Mouse (Mus musculus) activated CD4-positive, CD25-positive, alpha-beta regulatory T cell (primary cell): ENCODE data around the gene Galk1. TPM values are rescaled to one million over a fixed set of nuclear protein-coding genes. Genes with fewer than 3 reads are reported as not detected.

Experiments
- polyA plus RNA-seq, 2 experiments: library from polyadenylated mRNA; unstranded; fragments of 100-300 nt; shearing (Covaris generic); gene quantifications; one replicate each; pipeline ENCODE4 v1.2.1; 2017

The Galk1 gene
- polyA plus RNA-seq, result 10 to 100 TPM; 30.5 to 58.2 TPM

DNA sequence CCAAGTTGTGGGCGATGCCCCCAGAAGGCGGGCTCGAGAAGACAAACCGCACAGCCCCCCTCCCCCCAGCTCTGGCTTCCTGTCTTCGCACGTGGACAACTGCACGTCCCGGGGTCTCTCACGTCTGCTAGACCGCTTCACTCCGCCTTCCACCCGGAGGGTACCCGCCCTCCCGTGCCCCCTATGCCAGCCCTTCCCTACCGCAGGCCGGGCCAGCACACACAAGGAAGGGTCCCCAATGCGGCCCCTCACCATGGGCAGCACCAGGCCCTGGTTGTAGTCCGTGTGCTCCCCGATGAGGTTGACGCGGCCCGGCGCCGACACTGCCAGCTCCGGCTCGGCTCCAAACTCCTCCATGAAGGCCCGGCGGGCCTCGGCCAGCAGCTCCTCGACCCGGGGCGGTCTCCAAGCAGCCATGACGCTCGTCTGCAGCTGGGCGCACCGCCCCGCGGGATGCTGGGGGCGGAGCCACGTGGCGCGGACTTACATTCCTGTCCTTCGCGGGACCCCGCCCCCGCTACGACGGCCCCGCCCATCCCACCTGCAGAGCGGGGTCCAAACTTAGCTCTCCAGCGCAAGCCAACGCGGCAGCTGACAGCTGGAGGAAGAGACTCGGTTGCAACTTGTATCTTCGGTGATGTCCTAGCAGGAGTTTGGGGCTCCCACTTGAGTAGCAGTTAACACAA, at the start of gene Galk1:
Galk1 (minus strand) TSS at position 458 of the 686 bp plus-strand sequence.

DNA sequence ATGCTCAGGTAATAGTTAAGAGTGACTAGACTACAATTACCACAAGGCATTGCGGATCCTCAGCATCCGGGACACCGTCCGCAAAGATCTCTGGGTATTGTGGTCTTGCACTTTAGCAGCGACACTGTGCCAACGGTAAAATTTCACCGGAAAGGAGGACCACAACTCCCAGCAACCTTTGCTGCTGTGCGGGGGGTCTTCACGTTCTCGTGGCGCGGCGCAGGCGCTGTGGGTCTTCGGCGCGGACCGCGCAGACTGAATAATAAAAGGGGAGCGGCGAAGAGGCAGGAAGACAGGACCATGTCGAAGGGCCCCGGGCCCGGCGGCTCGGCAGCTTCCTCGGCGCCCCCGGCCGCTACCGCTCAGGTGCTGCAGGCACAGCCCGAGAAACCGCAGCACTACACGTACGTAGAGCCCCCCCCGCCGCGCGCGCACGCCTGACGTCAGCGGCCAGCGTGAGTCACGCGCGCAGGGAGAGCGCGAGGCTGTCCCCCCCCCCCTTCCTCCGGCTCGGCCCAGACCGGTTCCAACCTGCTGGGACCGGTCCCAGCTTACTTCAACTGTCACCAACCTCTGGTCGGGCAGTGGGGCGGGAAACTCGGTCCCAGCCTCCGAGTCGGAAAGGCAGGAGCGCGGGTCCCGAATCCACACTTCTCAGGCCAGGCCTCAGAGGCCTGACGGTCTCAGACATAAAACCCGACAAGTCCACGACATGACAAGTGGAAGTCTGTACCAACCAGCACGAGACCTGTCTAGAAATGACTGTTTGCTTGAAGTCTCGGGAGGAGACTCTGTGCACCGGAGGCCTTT, 17.8 kb upstream of the Galk1 start, which contains the start of gene Unk:
Unk (plus strand) TSS at position 235 of the 810 bp plus-strand sequence.

DNA sequence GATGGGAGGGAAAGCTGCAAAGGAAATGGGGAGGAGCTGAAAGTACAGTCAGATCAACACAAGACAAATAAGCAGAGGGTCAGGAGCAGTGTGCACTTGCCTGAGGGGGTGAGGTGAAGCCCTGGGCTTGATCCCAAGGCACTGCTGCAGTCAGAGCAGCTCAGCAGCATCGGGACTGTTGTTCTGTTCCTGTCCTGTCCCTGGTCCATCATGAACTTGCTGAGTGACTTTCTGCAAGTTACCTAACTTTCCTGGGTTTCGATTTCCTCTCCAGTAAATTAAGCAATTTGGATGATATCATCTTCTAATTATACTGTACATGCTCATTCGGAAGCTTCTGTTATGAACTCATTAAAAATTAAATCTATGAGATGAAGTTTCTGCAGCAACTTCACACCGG, 15.2 kb upstream of the Galk1 start, which contains the start of gene H3f3b:
H3f3b (minus strand) TSS at position 207 of the 400 bp plus-strand sequence.

DNA sequence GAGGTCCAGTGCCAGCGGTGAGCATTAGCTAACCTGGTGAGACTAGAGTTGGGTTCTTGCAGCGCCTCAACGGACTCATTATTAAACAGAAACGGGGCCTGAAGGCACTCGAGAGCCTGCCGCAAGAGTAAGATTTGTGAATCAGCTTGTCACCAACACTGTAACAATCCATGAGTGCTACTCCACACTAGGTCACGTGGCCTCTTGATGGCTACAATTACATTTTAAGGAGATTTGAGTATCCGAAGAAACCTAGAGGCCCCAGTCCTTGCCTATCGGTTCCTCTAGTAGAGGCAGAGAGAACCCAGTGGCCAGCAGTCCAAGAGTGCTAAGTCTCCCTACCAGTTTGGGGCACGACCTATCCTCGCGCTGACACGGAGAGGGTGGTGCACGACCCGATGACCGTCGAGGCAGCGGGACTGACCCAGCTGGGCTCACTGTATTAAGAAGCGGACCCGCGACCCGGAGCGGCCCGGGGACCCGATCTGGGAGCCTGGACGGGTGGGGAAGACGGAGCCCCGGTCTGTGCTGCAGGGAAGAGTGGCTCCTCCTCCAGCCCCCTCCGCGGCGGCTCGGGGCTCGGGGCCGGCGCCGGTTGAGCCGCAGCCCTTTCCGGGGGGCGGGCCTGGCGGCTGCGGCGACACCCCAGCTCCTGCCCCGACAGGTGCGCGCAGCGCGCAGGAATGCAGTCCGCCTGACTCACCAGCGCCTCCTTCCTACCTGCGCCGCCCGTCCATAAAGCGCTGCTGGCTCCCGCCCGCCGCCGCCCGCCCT, 38.0 kb downstream of the Galk1 start, which contains the start of gene Itgb4:
Itgb4 (plus strand) TSS at position 401 of the 774 bp plus-strand sequence.

Other genes with a start within 250 kb of the Galk1 start
- gene Tmem94, start 247.3 kb downstream of the Galk1 start, polyA plus RNA-seq, result 10 to 100 TPM; 16.2 to 19.3 TPM
- gene Caskin2, start 199.1 kb downstream of the Galk1 start, polyA plus RNA-seq, result 1 to 10 TPM; 1.5 to 2.7 TPM
- gene Tsen54, start 198.0 kb downstream of the Galk1 start, polyA plus RNA-seq, result 10 to 100 TPM; 26.4 to 33.1 TPM
- gene Llgl2, start 188.7 kb downstream of the Galk1 start, polyA plus RNA-seq, result 10 to 100 TPM; 25.4 to 26.7 TPM
- under 1 TPM in 1 of 2 experiments, not detected in 1; 0.21 TPM for gene Myo15b, start 154.3 kb downstream of the Galk1 start, polyA plus RNA-seq
- gene Smim5, start 112.8 kb downstream of the Galk1 start, polyA plus RNA-seq, result under 1 TPM in 1 of 2 experiments, not detected in 1; 0.16 TPM
- 1 to 10 TPM; 1.1 to 1.3 TPM for gene Smim6, start 100.7 kb downstream of the Galk1 start, polyA plus RNA-seq
- gene Sap30bp, start 79.4 kb downstream of the Galk1 start, polyA plus RNA-seq, result 10 to 100 TPM; 28.7 to 33.7 TPM
- 10 to 100 TPM; 11.2 to 20.0 TPM for gene Recql5, start 79.2 kb downstream of the Galk1 start, polyA plus RNA-seq
- gene Itgb4, start 38.0 kb downstream of the Galk1 start, polyA plus RNA-seq, result under 1 TPM; 0.10 to 0.16 TPM
- gene H3f3b, start 15.2 kb upstream of the Galk1 start, polyA plus RNA-seq, result 1,000 to 10,000 TPM; 1,433 to 1,590 TPM
- gene Unk, start 17.6 kb upstream of the Galk1 start, polyA plus RNA-seq, result 10 to 100 TPM; 23.8 to 28.6 TPM
- 100 to 1,000 TPM in 1 of 2 experiments, 10 to 100 TPM in 1; 95.7 to 157 TPM for gene Unc13d, start 65.2 kb upstream of the Galk1 start, polyA plus RNA-seq
- gene Wbp2, start 74.3 kb upstream of the Galk1 start, polyA plus RNA-seq, result 100 to 1,000 TPM; 141 to 173 TPM
- gene Trim47, start 114.5 kb upstream of the Galk1 start, polyA plus RNA-seq, result 1 to 10 TPM in 1 of 2 experiments, under 1 TPM in 1; 0.42 to 1.0 TPM
- gene Trim65, start 118.4 kb upstream of the Galk1 start, polyA plus RNA-seq, result 10 to 100 TPM in 1 of 2 experiments, 1 to 10 TPM in 1; 7.6 to 11.0 TPM
- 10 to 100 TPM; 27.1 to 45.9 TPM for gene Mrpl38, start 126.1 kb upstream of the Galk1 start, polyA plus RNA-seq
- gene Fbf1, start 155.4 kb upstream of the Galk1 start, polyA plus RNA-seq, result 1 to 10 TPM; 4.9 to 6.5 TPM
- gene Ten1, start 186.1 kb upstream of the Galk1 start, polyA plus RNA-seq, result 100 to 1,000 TPM in 1 of 2 experiments, 10 to 100 TPM in 1; 78.5 to 101 TPM
- gene Acox1, start 186.3 kb upstream of the Galk1 start, polyA plus RNA-seq, result 10 to 100 TPM; 16.2 to 18.9 TPM
- gene Evpl, start 225.4 kb upstream of the Galk1 start, polyA plus RNA-seq, result under 1 TPM; 0.14 to 0.29 TPM